Mouse (Mus musculus): ENCODE data around the gene a. TPM values are rescaled to one million over a fixed set of nuclear protein-coding genes. Genes with fewer than 3 reads are reported as not detected.

Gene a
- total and polyA plus RNA-seq, 3 experiments, result 7.8 to 23.8 (median 10.9) TPM

DNA sequence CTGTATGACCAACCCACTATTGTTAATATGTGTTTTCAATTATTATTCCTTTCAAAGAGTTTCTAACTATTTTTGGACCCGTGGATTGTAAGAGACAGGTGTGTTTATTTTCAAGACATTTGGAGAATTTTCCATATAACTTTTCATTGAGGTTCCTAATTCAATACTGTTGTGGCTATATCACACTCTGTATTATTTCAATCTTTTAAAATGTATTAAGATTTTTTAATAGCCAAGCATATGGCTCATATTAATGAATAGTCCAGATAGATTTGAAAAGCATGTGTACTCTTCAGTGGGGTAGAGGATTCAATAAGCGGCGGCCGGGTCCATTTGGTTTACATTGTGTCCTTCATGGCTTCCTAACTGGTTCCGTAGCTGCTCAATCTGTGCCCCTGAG, 168.3 kb downstream of the a start:
- no peaks in the 10 kb centered on the region for H3K9me3 ChIP-seq (replicated peaks; ENCODE audit: low read length)
- H3K4me2 ChIP-seq (ENCODE audit: insufficient read depth, low read depth, poor library complexity, severe bottlenecking), result no peak overlapping the region
- in situ Hi-C loops (cut with MboI; ENCODE audit: low pct_ligation_motif_present, low pct_unique_long_range_greater_than_20kb, low sequenced_read_pairs), result no loop called here
- H3K4me3 ChIP-seq (replicated peaks in 1 of 3; ENCODE audit: low read depth in 2 of 3, low read length in 2 of 3, poor library complexity in 1 of 3), result no peak overlapping the region
- no peak overlapping the region for H3K9ac ChIP-seq (ENCODE audit: insufficient read depth, low read depth)
- no peak for DNase-seq (ENCODE audit: extremely low read depth)
- TF ChIP-seq NRF1 (IDR thresholded peaks at IDR 0.05; ENCODE audit: low read depth, low read length), result no peak
- no peak for TF ChIP-seq MEF2A (IDR thresholded peaks at IDR 0.05; ENCODE audit: borderline replicate concordance, low read depth, low read length)
- TF ChIP-seq CTCF (conservative IDR thresholded peaks at IDR 0.05 in 1 of 2, IDR thresholded peaks at IDR 0.05 in 1 of 2; ENCODE audit: low read depth in 2 of 2, low read length in 2 of 2), result no peak
- no peak for TF ChIP-seq ZNF384 (IDR thresholded peaks at IDR 0.05; ENCODE audit: low read depth, low read length)
- TF ChIP-seq MYC (IDR thresholded peaks at IDR 0.05; ENCODE audit: low read depth, low read length), result no peak
- TF ChIP-seq E2F4 (IDR thresholded peaks at IDR 0.05; ENCODE audit: insufficient replicate concordance, low read depth, low read length), result no peak
- no peak for TF ChIP-seq TBP (conservative IDR thresholded peaks at IDR 0.05; ENCODE audit: low read depth, low read length)
- TF ChIP-seq CHD2 (IDR thresholded peaks at IDR 0.05; ENCODE audit: low read length), result no peak
- TF ChIP-seq RCOR1 (conservative IDR thresholded peaks at IDR 0.05; ENCODE audit: low read depth, low read length), result no peak
- no peak for TF ChIP-seq BHLHE40 (IDR thresholded peaks at IDR 0.05; ENCODE audit: low read depth, low read length)
- TF ChIP-seq ZKSCAN1 (IDR thresholded peaks at IDR 0.05; ENCODE audit: borderline replicate concordance, low read depth, low read length), result no peak
- TF ChIP-seq ZC3H11A (IDR thresholded peaks at IDR 0.05; ENCODE audit: low read depth, low read length), result no peak
- TF ChIP-seq ZMIZ1 (IDR thresholded peaks at IDR 0.05; ENCODE audit: low read depth, low read length), result no peak
- TF ChIP-seq ETS1 (conservative IDR thresholded peaks at IDR 0.05; ENCODE audit: low read depth, low read length), result no peak
- TF ChIP-seq KAT2A (IDR thresholded peaks at IDR 0.05; ENCODE audit: insufficient replicate concordance, low read length), result no peak
- no peaks in the 10 kb centered on the region for H3K36me3 ChIP-seq (replicated peaks in 1 of 2; ENCODE audit: control insufficient read depth in 1 of 2, insufficient read depth in 1 of 2, low read length in 1 of 2)
- H3K4me1 ChIP-seq (ENCODE audit: control insufficient read depth in 1 of 2, insufficient read depth in 2 of 2), result no peaks in the 10 kb centered on the region
- no peak overlapping the region for H3K27ac ChIP-seq (ENCODE audit: insufficient read depth, low read depth)
- no peaks in the 10 kb centered on the region for H3K27me3 ChIP-seq (replicated peaks)
- no peaks in the 10 kb centered on the region for H3K79me2 ChIP-seq (replicated peaks; ENCODE audit: control insufficient read depth, extremely low read depth, insufficient read depth, poor library complexity, severe bottlenecking)
- dilution Hi-C loops (cut with MboI; ENCODE audit: extremely low pct_ligation_motif_present, extremely low pct_unique_long_range_greater_than_20kb, low sequenced_read_pairs), result no loop called here

DNA sequence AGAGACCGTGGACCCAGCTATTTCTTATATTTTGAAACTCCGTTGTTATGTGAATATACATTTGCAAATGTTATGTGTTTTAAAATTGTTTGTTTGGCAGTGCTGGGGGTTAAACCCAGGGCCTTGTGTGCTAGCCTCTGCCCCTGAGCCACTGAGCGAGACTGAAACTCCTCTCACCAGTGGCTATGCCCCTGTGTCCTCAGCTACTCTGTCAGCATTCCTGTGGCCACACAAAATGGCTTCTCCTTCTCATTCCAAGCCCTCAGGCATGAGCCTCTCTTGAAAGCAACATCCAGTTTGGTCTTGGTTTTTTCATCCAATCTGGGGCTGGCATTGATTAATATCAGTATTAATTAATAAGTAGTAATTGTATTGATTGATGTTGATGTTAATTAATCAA, 168.7 kb downstream of the a start:
- Histone ChIP-seq H3K4me2 (ENCODE audit: insufficient read depth, low read depth, poor library complexity, severe bottlenecking) (no peak overlapping the region), H3K9ac (ENCODE audit: insufficient read depth, low read depth) (no peak overlapping the region), H3K4me3 (replicated peaks in 1 of 3; ENCODE audit: low read depth in 2 of 3, low read length in 2 of 3, poor library complexity in 1 of 3) (no peak overlapping the region), H3K36me3 (replicated peaks in 1 of 2; ENCODE audit: control insufficient read depth in 1 of 2, insufficient read depth in 1 of 2, low read length in 1 of 2) (no peaks in the 10 kb centered on the region), H3K27ac (ENCODE audit: insufficient read depth, low read depth) (no peak overlapping the region), H3K9me3 (replicated peaks; ENCODE audit: low read length) (no peaks in the 10 kb centered on the region), H3K27me3 (replicated peaks) (no peaks in the 10 kb centered on the region), H3K79me2 (replicated peaks; ENCODE audit: control insufficient read depth, extremely low read depth, insufficient read depth, poor library complexity, severe bottlenecking) (no peaks in the 10 kb centered on the region), H3K4me1 (ENCODE audit: control insufficient read depth in 1 of 2, insufficient read depth in 2 of 2) (no peaks in the 10 kb centered on the region)
- DNase-seq (ENCODE audit: extremely low read depth), result no peak
- no peak for TF ChIP-seq TBP (conservative IDR thresholded peaks at IDR 0.05; ENCODE audit: low read depth, low read length)
- TF ChIP-seq NELFE (IDR thresholded peaks at IDR 0.05; ENCODE audit: low read depth, low read length), result no peak
- no peak for TF ChIP-seq CHD2 (IDR thresholded peaks at IDR 0.05; ENCODE audit: low read length)
- TF ChIP-seq EP300 (IDR thresholded peaks at IDR 0.05; ENCODE audit: low read length), result no peak
- TF ChIP-seq SMC3 (IDR thresholded peaks at IDR 0.05; ENCODE audit: low read depth, low read length), result no peak
- TF ChIP-seq CHD1 (IDR thresholded peaks at IDR 0.05; ENCODE audit: low read depth, low read length), result no peak
- TF ChIP-seq E2F4 (IDR thresholded peaks at IDR 0.05; ENCODE audit: insufficient replicate concordance, low read depth, low read length), result no peak
- no peak for TF ChIP-seq NRF1 (IDR thresholded peaks at IDR 0.05; ENCODE audit: low read depth, low read length)
- TF ChIP-seq IRF4 (IDR thresholded peaks at IDR 0.05; ENCODE audit: low read depth, low read length), result no peak
- no peak for TF ChIP-seq GABPA (IDR thresholded peaks at IDR 0.05; ENCODE audit: insufficient replicate concordance, low read depth, low read length)
- no peak for TF ChIP-seq JUN (IDR thresholded peaks at IDR 0.05; ENCODE audit: insufficient read depth, low read depth, low read length)
- no peak for TF ChIP-seq TCF12 (IDR thresholded peaks at IDR 0.05; ENCODE audit: low read depth, low read length)
- no peak for TF ChIP-seq POLR2A (IDR thresholded peaks at IDR 0.05; ENCODE audit: low read depth, low read length)
- no peak for TF ChIP-seq MAFK (IDR thresholded peaks at IDR 0.05; ENCODE audit: insufficient replicate concordance, low read length)
- no peak for TF ChIP-seq ZKSCAN1 (IDR thresholded peaks at IDR 0.05; ENCODE audit: borderline replicate concordance, low read depth, low read length)
- no peak for TF ChIP-seq RAD21 (IDR thresholded peaks at IDR 0.05; ENCODE audit: low read depth, low read length)
- no peak for TF ChIP-seq PAX5 (IDR thresholded peaks at IDR 0.05; ENCODE audit: low read length)
- no peak for TF ChIP-seq ETS1 (conservative IDR thresholded peaks at IDR 0.05; ENCODE audit: low read depth, low read length)
- TF ChIP-seq UBTF (IDR thresholded peaks at IDR 0.05; ENCODE audit: low read depth, low read length), result no peak
- in situ Hi-C loops (cut with MboI; ENCODE audit: low pct_ligation_motif_present, low pct_unique_long_range_greater_than_20kb, low sequenced_read_pairs) (no loop called here), dilution Hi-C loops (cut with MboI; ENCODE audit: extremely low pct_ligation_motif_present, extremely low pct_unique_long_range_greater_than_20kb, low sequenced_read_pairs) (no loop called here)

All from CH12.LX (cell line).